Mouse (Mus musculus) midbrain, embryonic 16.5 days (tissue): Measurements from ENCODE around the gene Cgn. TPM values are rescaled to one million over a fixed set of nuclear protein-coding genes. Genes with fewer than 3 reads are reported as not detected.

Experiments
- polyA plus RNA-seq: library from polyadenylated mRNA; unstranded; fragments of >200 nt; fragmentation: Nextera tagmentation; extraction: Ambion mirVana; gene quantifications from 2 replicates; pipeline ENCODE4 v1.2.1, GENCODE M21; 2015

The Cgn gene
- polyA plus RNA-seq, 1 experiment from 2014 or later = 16.9 TPM

Other genes starting within 250 kb of the Cgn start
- gene Snx27, start 203.8 kb downstream of the Cgn start, polyA plus RNA-seq = 91.3 and 94.1 TPM in 2 replicates
- not detected in 2 replicates for gene Gm10972, start 143.4 kb downstream of the Cgn start, polyA plus RNA-seq
- gene Tuft1, start 127.6 kb downstream of the Cgn start, polyA plus RNA-seq = 5.9 and 6.7 TPM in 2 replicates
- gene Selenbp2, start 92.9 kb downstream of the Cgn start, polyA plus RNA-seq = 0.97 TPM in 1 of 2 replicates, not detected in the other
- gene Pogz, start 51.1 kb upstream of the Cgn start, polyA plus RNA-seq = 21.1 and 23.5 TPM in 2 replicates
- gene Psmb4, start 100.5 kb upstream of the Cgn start, polyA plus RNA-seq = 322 and 353 TPM in 2 replicates
- 10.8 and 12.4 TPM in 2 replicates for gene Selenbp1, start 146.6 kb upstream of the Cgn start, polyA plus RNA-seq
- 6.2 and 7.5 TPM in 2 replicates for gene Rfx5, start 167.6 kb upstream of the Cgn start, polyA plus RNA-seq
- gene Pi4kb, start 188.2 kb upstream of the Cgn start, polyA plus RNA-seq = 21.1 and 22.4 TPM in 2 replicates
- gene Zfp687, start 229.0 kb upstream of the Cgn start, polyA plus RNA-seq = 17.6 and 18.7 TPM in 2 replicates